Mouse (Mus musculus) heart, adult 18-20 months (tissue): Measurements from ENCODE around the gene Zfp114. TPM values are rescaled to one million over a fixed set of nuclear protein-coding genes. Genes with fewer than 3 reads are reported as not detected.

Experiments used
- total RNA-seq, 2 experiments: library from RNA; stranded (reverse); gene quantifications; 2 replicates each; pipeline ENCODE4 v1.2.3; 2021

The Zfp114 gene
- total RNA-seq, 2 experiments from 2014 or later: not detected

Other genes with a start within 250 kb of the Zfp114 start
- gene Vmn1r179, start 248.1 kb upstream of the Zfp114 start, total RNA-seq: not detected
- gene Vmn1r180, start 224.4 kb upstream of the Zfp114 start, total RNA-seq: not detected
- not detected for gene Vmn1r181, start 200.4 kb upstream of the Zfp114 start, total RNA-seq
- gene V1rd19, start 173.4 kb upstream of the Zfp114 start, total RNA-seq: not detected
- not detected for gene Vmn1r183, start 121.8 kb upstream of the Zfp114 start, total RNA-seq
- gene Zfp180, start 93.1 kb upstream of the Zfp114 start, total RNA-seq: 10 to 100 TPM; 15.8 to 16.0 TPM
- gene Zfp112, start 62.7 kb upstream of the Zfp114 start, total RNA-seq: 1 to 10 TPM; 2.8 to 3.7 TPM
- gene Zfp235, start 40.9 kb upstream of the Zfp114 start, total RNA-seq: 1 to 10 TPM; 4.5 to 5.9 TPM
- 1 to 10 TPM; 3.0 to 4.5 TPM for gene Zfp111, start 36.4 kb downstream of the Zfp114 start, total RNA-seq
- 1 to 10 TPM; 2.0 to 2.2 TPM for gene Zfp109, start 62.5 kb downstream of the Zfp114 start, total RNA-seq
- 1 to 10 TPM; 1.0 to 1.2 TPM for gene Zfp108, start 79.7 kb downstream of the Zfp114 start, total RNA-seq
- gene Zfp93, start 95.4 kb downstream of the Zfp114 start, total RNA-seq: 1 to 10 TPM; 3.1 to 3.6 TPM
- gene Zfp61, start 126.2 kb downstream of the Zfp114 start, total RNA-seq: 1 to 10 TPM; 2.2 to 2.6 TPM
- 1 to 10 TPM; 2.5 TPM for gene Zfp94, start 141.6 kb downstream of the Zfp114 start, total RNA-seq
- gene Tescl, start 158.9 kb downstream of the Zfp114 start, total RNA-seq: under 1 TPM in 1 of 2 experiments, not detected in 1; 0.32 TPM
- not detected for gene Lypd5, start 174.1 kb downstream of the Zfp114 start, total RNA-seq
- gene Kcnn4, start 195.2 kb downstream of the Zfp114 start, total RNA-seq: 1 to 10 TPM in 1 of 2 experiments, under 1 TPM in 1; 0.69 to 2.4 TPM
- 1 to 10 TPM; 6.6 to 8.4 TPM for gene Smg9, start 224.6 kb downstream of the Zfp114 start, total RNA-seq